ENCODE assay signal across 9 mouse cellular contexts in genomic region chr4:8381408-8382124, GRCm38 (mm10).
DNase-seq lines count a peak whose midpoint lies in the region; ATAC-seq and TF ChIP-seq lines count a peak whose summit lies in the region.
"Had no signal": no experiment of that assay in that cellular context is flagged by ENCODE, and none has a peak within 500 bp of the region (broad histone marks: within the 10 kb centered on the region; RNA-seq: fewer than 3 reads in every experiment).

No protein-coding gene starts in this region.

- ATAC-seq in kidney, embryonic 15.5 days (replicated peaks; ENCODE audit: low FRiP score), result peak; percentile 81
- peak; percentile 89 for ATAC-seq in hindbrain, embryonic 16.5 days
- peak; percentile 35; the same call in 1 of the 2 replicates for ATAC-seq in midbrain, postnatal 0 days (ENCODE audit: low FRiP score)
- ATAC-seq in lung, postnatal 0 days, result no peak

- 25% methylated on average over 13 of the region's 13 CpGs for WGBS in kidney, embryonic 15.5 days
- WGBS in hindbrain, embryonic 16.5 days, result 21% methylated on average over 13 of the region's 13 CpGs
- 31% methylated on average over 13 of the region's 13 CpGs for WGBS in midbrain, postnatal 0 days
- 30% methylated on average over 13 of the region's 13 CpGs for WGBS in lung, postnatal 0 days

- H3K9me3 ChIP-seq in kidney, embryonic 15.5 days (replicated peaks), result no peaks in the 10 kb centered on the region
- no peaks in the 10 kb centered on the region for H3K9me3 ChIP-seq in hindbrain, embryonic 16.5 days (ENCODE audit: control insufficient read depth, low read length)
- no peaks in the 10 kb centered on the region for H3K9me3 ChIP-seq in midbrain, postnatal 0 days (ENCODE audit: low read length)
- H3K9me3 ChIP-seq in lung, postnatal 0 days (ENCODE audit: low read length), result no peaks in the 10 kb centered on the region

- H3K4me3 ChIP-seq in kidney, embryonic 15.5 days (replicated peaks), result no peak overlapping the region
- H3K4me3 ChIP-seq in hindbrain, embryonic 16.5 days (ENCODE audit: low read length), result no peak overlapping the region
- H3K4me3 ChIP-seq in midbrain, postnatal 0 days (ENCODE audit: low read depth, low read length), result no peak overlapping the region
- H3K4me3 ChIP-seq in lung, postnatal 0 days (ENCODE audit: low read depth, low read length), result no peak overlapping the region
- H3K4me3 ChIP-seq: erythroblast, embryonic 14.5 days had no signal

- no peak overlapping the region for H3K9ac ChIP-seq in kidney, embryonic 15.5 days
- H3K9ac ChIP-seq in hindbrain, embryonic 16.5 days (ENCODE audit: low read depth, low read length), result no peak overlapping the region
- no peak overlapping the region for H3K9ac ChIP-seq in midbrain, postnatal 0 days (replicated peaks; ENCODE audit: low read length, poor library complexity, severe bottlenecking)
- H3K9ac ChIP-seq in lung, postnatal 0 days (replicated peaks; ENCODE audit: low read depth), result no peak overlapping the region

- no peaks in the 10 kb centered on the region for H3K27me3 ChIP-seq in kidney, embryonic 15.5 days
- no peaks in the 10 kb centered on the region for H3K27me3 ChIP-seq in hindbrain, embryonic 16.5 days (replicated peaks; ENCODE audit: control insufficient read depth, insufficient read depth, low read length)
- H3K27me3 ChIP-seq in midbrain, postnatal 0 days (ENCODE audit: insufficient read depth, low read length), result no peaks in the 10 kb centered on the region
- no peaks in the 10 kb centered on the region for H3K27me3 ChIP-seq in lung, postnatal 0 days (replicated peaks; ENCODE audit: insufficient read depth, low read length)

- TF ChIP-seq EP300 in lung, postnatal 0 days (IDR thresholded peaks at IDR 0.05), result no peak

- H3K27ac ChIP-seq in kidney, embryonic 15.5 days, result no peak overlapping the region
- H3K27ac ChIP-seq in hindbrain, embryonic 16.5 days (ENCODE audit: low read depth, low read length), result no peak overlapping the region
- 0 out of 2 replicates have a peak overlapping the region, but pooled peaks have one; percentile 14 for H3K27ac ChIP-seq in midbrain, postnatal 0 days (ENCODE audit: low read depth, low read length)
- no peak overlapping the region for H3K27ac ChIP-seq in lung, postnatal 0 days (ENCODE audit: low read length)

- no peaks in the 10 kb centered on the region for H3K36me3 ChIP-seq in kidney, embryonic 15.5 days
- H3K36me3 ChIP-seq in hindbrain, embryonic 16.5 days (ENCODE audit: control insufficient read depth, insufficient read depth, low read length), result no peaks in the 10 kb centered on the region
- H3K36me3 ChIP-seq in midbrain, postnatal 0 days (ENCODE audit: insufficient read depth, low read length), result no peaks in the 10 kb centered on the region
- H3K36me3 ChIP-seq in lung, postnatal 0 days (ENCODE audit: insufficient read depth, low read length), result no peaks in the 10 kb centered on the region

- no peak overlapping the region for H3K4me2 ChIP-seq in kidney, embryonic 15.5 days
- H3K4me2 ChIP-seq in hindbrain, embryonic 16.5 days (ENCODE audit: low read length), result no peak overlapping the region
- no peak overlapping the region for H3K4me2 ChIP-seq in midbrain, postnatal 0 days (ENCODE audit: low read depth, low read length, poor library complexity, severe bottlenecking)
- no peak overlapping the region for H3K4me2 ChIP-seq in lung, postnatal 0 days (replicated peaks; ENCODE audit: low read depth, low read length)

- DNase-seq in kidney, adult 11 months, result no peak
- DNase-seq in fibroblast of lung, adult 2 months (ENCODE audit: low read depth), result peak; percentile 18
- peak; percentile 45 for DNase-seq in midbrain, postnatal 0 days (ENCODE audit: low spot score)
- DNase-seq in cerebellum, adult 8-10 months, result no peak
- DNase-seq in lung, postnatal 0 days (ENCODE audit: low spot score), result no peak
- DNase-seq in adrenal gland, postnatal 14 days, result no peak

- H3K4me1 ChIP-seq in kidney, embryonic 15.5 days, result peaks cover 6% of the 10 kb centered on the region; the same call in 1 of the 2 replicates
- no peaks in the 10 kb centered on the region for H3K4me1 ChIP-seq in hindbrain, embryonic 16.5 days (ENCODE audit: control insufficient read depth, insufficient read depth, low read depth, low read length)
- no peaks in the 10 kb centered on the region for H3K4me1 ChIP-seq in midbrain, postnatal 0 days (ENCODE audit: insufficient read depth, low read length)
- no peaks in the 10 kb centered on the region for H3K4me1 ChIP-seq in lung, postnatal 0 days (ENCODE audit: insufficient read depth, low read depth, low read length)

- no peak for TF ChIP-seq CTCF in midbrain, postnatal 0 days (IDR thresholded peaks at IDR 0.05)
- no peak for TF ChIP-seq CTCF in lung, postnatal 0 days (IDR thresholded peaks at IDR 0.05)

Comparison
In these comparisons a context has a peak if more than half of its experiments do, and no peak if none do; other contexts are left out.
1. DNase-seq: peak in fibroblast of lung, adult 2 months (single experiment) and midbrain, postnatal 0 days (single experiment); none in kidney, adult 11 months (single experiment), cerebellum, adult 8-10 months (single experiment), lung, postnatal 0 days (single experiment) and adrenal gland, postnatal 14 days (single experiment).